Mouse (Mus musculus): ENCODE measurements around the gene Zfp985.

DNA sequence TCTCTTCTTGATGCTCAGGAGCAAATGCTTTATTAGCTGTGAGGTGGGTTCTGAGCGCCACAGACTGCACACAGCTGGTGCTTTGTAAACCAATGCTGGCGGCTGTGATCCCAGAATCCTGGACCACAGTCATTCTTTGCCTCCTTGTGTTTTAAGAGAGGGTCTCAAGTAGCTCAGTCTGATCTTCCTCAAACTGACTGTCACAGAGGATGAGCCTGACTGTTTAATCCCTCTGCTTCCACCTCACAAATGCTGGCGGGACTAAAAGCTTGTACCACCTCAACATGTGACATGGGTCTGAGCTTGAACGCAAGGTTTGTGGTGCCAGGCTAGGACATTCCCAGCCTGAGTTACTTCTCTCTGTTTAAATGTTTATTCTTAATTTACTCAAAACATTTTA is 52.4 kb downstream of the Zfp985 start:
- TF ChIP-seq MAFK (IDR thresholded peaks at IDR 0.05; ENCODE audit: insufficient read depth, low read depth, low read length) (no peak), ZNF384 (IDR thresholded peaks at IDR 0.05; ENCODE audit: low read depth, low read length) (no peak), HCFC1 (IDR thresholded peaks at IDR 0.05; ENCODE audit: borderline replicate concordance, insufficient read depth, low read length) (no peak), CHD2 (IDR thresholded peaks at IDR 0.05; ENCODE audit: low read depth, low read length) (no peak), ZC3H11A (IDR thresholded peaks at IDR 0.05; ENCODE audit: borderline replicate concordance, low read depth, low read length) (no peak)

Data from ES-E14 (cell line).